Mouse (Mus musculus): Measurements from ENCODE around the gene Sephs1. TPM values are rescaled to one million over a fixed set of nuclear protein-coding genes. Genes with fewer than 3 reads are reported as not detected.

Sephs1 gene
- total RNA-seq (2021), result 10 to 100 TPM; 39.7 to 46.5 TPM

DNA sequence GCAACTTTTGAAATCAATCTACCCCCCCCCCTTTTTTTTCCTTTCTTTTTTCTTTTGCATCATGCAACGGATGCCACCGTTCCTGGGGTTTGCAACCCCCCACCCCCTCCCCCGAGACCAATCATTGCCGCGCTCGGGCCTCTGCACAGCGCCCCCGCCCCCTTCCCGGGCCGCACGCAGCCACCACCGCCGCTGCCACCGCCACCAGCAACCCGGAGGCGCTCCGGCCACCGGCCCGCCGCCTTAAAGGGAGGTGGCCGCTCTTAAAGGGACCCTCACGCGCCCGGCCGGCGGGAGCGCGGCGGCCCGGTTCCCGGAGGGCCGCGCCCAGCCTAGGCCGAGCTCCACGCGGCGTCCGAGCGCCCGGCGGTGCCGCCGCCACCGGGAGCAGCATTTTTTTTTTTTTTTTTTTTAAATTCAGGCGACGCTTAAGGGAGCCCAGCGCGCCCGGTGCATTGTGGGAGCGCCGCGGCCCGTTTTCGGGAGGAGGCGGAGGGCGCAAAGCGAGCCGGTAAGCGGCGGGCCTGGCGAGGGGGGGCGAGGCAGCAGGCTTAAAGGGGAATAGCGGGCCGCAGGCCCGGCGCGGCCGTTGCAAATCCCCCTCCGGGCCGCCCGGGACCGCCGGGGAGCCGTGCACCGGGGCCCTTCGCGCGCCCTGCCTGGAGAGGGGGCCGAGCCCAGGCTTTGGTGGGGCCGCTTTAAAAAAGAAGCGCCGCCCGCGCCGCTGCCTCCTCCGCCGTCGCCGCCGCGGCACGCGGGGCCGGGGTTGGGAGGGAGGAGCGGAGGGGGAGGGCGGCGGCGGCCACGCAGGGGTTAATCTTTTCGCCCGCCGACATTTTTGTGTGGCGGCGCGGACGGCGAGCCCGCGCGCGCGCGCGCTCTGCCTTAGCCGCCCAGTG is at the start of gene Sephs1:
TSS of gene Sephs1 (plus strand) at position 215 of the 899 bp plus-strand sequence.
- intact Hi-C loops (cut with DNase I), result no loop called here
- peak; percentile 67 to 92 for DNase-seq (ENCODE audit: extremely low spot score in 1 of 2, low spot score in 2 of 2)

DNA sequence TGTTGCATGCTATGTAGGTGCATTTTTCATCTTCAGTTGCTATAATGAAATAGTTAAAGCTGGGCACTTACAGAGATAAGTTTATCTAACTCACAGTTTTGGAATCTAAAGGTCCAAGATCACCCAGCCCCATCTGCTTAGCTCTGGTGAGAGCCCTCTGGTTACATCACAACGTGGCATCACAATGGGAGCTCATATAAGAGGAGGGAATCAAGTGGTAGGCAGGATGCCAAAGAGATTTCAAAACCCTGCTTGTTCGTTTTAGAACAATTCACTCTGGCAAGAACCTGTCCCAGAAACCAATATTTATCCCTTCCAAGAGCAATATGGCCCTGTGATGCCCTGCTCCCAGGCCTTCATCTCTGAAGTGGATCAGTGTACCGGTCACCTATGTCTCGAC is 49.2 kb upstream of the Sephs1 start:
- intact Hi-C loops (cut with DNase I), result no loop called here
- no peak for DNase-seq (ENCODE audit: extremely low spot score in 1 of 2, low spot score in 2 of 2)

DNA sequence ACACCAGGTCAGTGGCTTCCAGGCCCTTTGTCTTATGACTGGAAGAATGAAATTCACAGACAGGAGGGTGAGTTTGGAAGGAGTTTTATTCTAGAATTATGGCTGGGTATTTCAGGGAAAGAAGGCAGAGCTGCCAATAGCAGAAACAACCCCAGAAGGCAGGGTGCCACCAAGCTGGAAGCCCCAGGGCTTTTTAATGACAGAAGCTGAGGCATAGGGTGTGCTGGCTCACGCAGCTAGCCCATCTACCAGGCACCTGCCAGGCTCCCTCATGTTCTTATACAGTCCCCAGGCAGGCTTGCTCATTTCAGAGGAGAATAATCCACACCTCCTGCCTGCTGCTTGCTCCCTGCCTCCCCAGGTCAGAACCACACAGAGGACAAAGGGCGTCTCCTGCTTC is 31.9 kb upstream of the Sephs1 start:
- DNase-seq (ENCODE audit: extremely low spot score in 1 of 2, low spot score in 2 of 2), result no peak
- intact Hi-C loops (cut with DNase I), result no loop called here

DNA sequence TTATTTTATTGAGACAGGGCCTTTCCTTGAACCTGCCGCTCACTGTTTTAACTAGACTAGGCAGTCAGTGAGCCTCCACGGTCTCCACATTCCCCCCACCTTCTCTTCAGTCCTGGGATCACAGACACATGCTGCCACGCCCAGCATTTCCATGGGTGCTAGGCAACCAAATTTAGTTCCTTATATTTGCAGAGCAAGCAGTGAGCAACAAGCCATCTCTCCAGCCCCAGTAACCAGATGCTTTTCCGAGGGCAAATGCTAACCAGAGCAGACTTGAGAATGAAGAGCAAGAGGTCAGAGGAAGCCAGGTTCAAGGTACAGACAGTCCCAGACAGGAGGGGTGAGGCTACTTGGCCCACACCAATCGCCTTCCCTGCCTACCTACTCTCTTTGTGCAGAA is 24.2 kb upstream of the Sephs1 start:
- intact Hi-C loops (cut with DNase I), result no loop called here
- no peak for DNase-seq (ENCODE audit: extremely low spot score in 1 of 2, low spot score in 2 of 2)

DNA sequence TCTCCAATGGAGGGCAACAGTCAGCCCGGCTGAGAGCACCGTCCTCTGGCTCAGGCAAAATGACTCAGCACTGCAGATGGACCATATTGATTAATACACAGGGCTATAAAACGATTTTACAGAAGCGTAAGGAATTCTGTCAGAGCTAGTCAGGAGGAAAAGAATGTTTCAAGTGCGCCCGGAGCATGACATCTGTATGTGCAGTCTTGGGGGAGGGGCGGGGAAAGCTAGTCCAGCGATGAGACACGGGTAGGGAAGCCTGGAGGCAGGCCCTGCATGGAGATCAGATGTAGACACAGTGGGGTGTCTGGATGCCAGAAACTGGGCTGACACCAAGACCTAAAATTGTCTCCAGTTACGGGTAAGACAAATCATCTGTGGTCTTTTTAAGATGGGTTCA is 23.2 kb upstream of the Sephs1 start:
- intact Hi-C loops (cut with DNase I), result no loop called here
- DNase-seq (ENCODE audit: extremely low spot score in 1 of 2, low spot score in 2 of 2), result no peak

DNA sequence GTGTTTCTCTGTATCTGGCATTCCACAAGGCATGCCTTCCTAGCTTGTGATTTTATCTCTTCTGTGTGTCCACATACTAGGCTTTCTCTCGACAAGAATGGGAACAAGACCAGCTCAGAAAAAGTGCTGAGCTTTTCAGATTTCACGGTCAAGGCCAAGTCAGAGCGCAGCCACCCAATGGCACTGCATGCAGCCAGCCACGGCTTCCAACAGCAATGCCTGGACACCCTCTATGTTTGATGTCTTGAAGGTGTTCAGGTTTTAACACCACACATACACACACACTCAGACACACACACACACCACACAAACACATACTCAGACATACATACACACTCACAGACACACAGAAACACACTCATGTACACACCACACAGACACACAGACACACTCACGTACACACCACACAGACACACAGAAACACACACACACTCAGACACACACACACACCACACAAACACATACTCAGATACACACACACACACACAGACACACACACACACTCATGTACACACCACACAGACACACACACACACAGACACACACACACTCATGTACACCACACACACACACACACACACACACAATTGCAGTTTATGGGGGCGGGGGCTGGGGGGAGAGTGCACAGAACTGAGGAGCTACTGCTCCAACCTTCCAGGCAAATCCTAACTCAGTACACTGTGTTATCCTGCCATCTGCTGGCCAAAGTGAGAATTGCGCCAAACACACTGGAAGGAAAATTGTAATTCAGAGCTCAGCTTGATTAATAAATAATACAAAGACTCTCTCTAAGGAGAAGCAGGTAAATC is 17.2 kb upstream of the Sephs1 start:
- intact Hi-C loops (cut with DNase I), result loop anchor here (2.0 to 5.0 kb wide), 2 partner anchors 212 to 365 kb away; partner anchors contain the start of gene Prpf18
- peak; percentile 68 to 71 for DNase-seq (ENCODE audit: extremely low spot score in 1 of 2, low spot score in 2 of 2)

DNA sequence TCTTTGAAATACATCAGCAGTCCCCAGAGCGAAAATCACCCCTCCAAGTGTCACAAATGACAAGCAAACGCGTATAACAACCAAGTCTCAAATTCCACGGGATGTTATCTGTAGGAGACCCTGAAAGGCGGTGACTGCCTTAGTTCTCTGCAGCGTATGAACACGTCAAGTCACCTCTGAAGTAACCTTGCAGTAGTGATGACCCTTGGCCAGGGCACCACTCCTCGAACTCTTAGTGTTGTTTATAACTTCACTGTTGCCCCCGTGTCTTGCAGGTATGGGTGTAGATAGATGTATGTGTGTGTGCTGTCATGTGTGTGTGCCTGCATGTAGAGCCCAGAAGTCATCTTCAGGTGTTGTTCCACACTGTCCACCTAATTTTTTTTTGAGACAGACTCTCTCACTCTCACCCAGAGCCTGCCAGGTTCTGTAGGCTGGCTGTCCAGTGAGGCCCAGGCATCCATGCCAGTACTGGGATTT is 16.5 kb upstream of the Sephs1 start:
- no peak for DNase-seq (ENCODE audit: extremely low spot score in 1 of 2, low spot score in 2 of 2)
- intact Hi-C loops (cut with DNase I), result loop anchor here (2.0 to 5.0 kb wide), 2 partner anchors 213 to 366 kb away; partner anchors contain the start of gene Prpf18

DNA sequence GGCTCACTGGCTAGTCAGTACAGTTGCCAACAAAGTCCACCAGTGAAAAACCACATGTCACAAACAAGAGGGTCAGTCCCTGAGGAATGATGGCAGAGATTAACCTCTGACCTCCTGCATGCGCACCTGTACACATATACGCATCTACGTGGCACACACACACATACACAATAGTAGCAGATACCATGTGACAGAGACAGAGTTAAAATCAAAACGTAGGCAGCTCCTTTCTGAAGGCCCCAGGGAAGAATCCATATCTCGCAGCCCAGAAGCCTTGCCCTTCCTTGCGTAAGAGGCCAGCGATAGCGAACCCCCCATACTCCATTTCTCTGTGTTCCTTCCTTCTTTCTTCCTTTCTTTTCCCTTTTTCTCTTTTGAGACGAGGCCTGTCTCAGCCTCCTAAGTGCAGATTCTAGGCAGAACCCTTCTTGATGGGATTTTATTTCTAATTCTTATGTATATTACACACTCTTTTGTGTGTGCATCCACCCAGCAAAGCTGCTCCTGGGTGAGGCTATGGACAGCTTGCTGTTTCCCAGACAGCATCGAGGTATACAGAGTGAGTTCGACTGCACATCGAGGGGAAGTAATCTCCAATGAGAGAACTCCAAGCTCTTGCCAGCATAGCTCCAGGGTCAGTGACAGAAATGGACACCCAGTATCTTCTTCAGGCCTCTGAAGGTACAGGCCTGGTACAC is 13.2 kb upstream of the Sephs1 start:
- DNase-seq (ENCODE audit: extremely low spot score in 1 of 2, low spot score in 2 of 2), result no peak
- intact Hi-C loops (cut with DNase I), result no loop called here

DNA sequence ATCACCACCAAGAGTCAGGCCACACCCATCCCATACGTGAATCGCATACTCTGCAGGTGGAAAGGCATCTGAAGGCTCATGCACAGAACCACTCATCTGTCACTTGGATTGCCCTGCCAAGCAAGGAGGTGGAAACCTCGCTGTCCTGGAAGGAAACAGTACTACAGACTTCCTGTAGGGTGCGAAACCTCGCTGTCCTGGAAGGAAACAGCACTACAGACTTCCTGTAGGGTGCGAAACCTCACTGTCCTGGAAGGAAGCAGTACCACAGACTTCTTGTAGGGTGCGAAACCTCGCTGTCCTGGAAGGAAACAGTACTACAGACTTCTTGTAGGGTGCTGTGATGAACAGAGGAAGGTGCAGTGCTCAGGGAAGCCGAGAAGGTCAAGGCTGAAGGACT is 8.6 kb upstream of the Sephs1 start:
- intact Hi-C loops (cut with DNase I), result no loop called here
- no peak for DNase-seq (ENCODE audit: extremely low spot score in 1 of 2, low spot score in 2 of 2)

DNA sequence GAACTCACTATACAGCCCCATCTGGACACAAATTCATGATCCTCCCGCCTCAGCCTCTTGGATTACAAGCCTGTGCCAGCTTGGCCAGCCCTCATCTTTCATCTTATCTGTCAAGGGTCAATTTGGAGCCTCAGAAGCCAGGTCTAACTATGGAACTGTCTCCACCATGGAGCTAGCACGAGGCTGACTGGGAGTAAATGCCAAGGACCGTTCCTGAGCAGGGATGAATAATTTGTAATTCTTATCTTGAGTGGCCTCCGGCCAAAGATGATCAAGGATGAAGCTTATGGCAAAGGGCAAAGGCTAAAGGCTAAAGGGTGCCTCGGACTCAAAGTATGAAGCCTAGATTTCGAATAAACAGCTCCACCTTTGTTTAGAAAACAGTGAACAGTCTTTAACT is 8.0 kb upstream of the Sephs1 start:
- intact Hi-C loops (cut with DNase I), result no loop called here
- DNase-seq (ENCODE audit: extremely low spot score in 1 of 2, low spot score in 2 of 2), result no peak

DNA sequence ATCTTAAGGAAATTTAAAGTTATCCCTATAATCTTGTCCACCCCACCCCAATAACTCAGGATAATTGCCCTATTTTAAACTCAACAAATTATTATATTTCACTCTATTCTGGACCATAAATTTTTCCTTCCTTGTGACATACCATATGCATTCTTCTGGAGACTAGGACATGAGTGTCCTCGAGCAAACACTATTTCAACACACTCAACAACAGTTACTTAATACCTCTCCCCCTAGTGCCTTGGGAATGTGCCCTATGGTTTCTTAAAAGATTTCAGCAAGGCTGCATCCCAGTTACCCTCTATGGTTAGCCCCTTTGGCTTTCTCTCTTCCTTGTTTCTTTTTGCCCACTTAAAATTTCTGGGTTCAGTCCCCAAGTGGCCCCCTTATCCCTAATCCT is 6.3 kb upstream of the Sephs1 start:
- intact Hi-C loops (cut with DNase I), result no loop called here
- DNase-seq (ENCODE audit: extremely low spot score in 1 of 2, low spot score in 2 of 2), result no peak

DNA sequence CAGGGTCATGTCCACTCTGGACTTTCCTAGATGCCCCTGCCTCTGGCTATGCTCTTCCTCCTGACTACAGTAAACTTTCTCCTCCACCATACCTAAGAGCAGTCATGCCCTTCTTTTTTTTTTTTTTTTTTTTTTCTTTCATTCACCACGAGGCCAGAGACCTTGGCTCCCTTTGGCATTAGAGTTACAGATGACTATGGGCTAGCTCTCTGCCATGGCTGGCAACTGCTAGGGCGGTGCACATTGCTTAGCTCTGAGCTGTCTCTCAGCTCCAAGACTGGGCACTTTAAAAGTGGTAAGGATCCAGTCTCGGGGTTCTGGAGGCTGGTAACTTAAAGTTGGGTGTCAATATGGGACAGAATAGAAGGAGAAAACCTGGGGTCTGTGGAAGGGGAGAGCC is 5.2 kb upstream of the Sephs1 start:
- no peak for DNase-seq (ENCODE audit: extremely low spot score in 1 of 2, low spot score in 2 of 2)
- intact Hi-C loops (cut with DNase I), result no loop called here

DNA sequence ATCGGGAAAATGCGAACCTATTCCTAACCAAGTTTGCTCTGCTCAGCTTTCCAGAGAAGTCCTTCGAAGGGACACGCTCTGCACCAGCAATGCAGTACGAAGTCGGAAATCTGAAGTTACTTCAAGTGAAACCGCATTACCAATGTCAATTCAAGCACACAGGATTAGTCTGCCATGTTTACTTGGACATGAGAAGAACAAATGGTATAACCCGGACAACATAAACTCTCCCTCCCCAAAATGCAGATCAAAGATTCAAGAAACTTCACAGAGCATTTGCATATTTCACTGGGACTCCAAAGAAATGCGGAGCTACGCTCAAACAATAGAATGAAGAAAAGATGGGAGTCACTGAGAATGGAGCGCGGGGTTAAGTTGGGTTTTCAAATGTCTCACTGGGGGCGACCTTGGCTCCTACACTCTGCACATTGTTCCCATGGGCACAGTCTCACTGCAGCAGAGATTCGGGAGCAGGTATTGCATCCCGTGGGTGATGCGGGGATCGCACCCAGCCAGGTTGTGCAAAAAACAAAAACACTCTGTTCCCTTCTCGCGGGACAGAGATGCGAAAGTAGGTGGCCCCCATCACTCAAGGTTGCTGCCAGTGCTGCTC is 521 bp upstream of the Sephs1 start:
- DNase-seq (ENCODE audit: extremely low spot score in 1 of 2, low spot score in 2 of 2), result peak; percentile 13 to 37
- intact Hi-C loops (cut with DNase I), result no loop called here

DNA sequence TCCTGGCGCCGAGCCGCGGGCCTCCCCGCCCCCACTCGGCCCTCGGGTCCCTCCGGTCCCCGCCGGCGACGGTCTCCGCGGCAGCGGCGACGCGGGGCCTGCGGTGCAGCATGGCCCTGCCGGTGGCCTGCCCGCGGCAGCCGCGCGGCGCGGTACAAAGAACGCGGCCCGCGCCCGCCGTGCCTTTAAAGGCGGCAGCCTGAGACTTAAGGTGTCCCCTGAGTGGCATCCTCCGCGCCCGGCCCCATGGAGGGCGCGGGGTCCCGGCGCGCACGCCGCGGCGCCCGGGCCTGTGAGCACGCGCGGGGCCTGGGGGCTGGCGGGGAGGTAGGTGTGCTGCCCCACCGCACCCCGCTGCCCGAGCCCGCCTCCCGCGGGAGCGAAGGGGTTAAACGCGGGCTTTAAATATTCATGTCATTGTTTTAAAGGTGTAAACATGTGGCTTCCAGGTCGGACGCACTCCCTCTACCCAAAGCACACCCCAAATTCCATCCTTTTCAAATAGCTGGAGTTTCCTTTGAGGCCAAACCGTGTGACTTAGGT is 956 bp downstream of the Sephs1 start:
- intact Hi-C loops (cut with DNase I), result no loop called here
- peak; percentile 20 to 80 for DNase-seq (ENCODE audit: extremely low spot score in 1 of 2, low spot score in 2 of 2)

DNA sequence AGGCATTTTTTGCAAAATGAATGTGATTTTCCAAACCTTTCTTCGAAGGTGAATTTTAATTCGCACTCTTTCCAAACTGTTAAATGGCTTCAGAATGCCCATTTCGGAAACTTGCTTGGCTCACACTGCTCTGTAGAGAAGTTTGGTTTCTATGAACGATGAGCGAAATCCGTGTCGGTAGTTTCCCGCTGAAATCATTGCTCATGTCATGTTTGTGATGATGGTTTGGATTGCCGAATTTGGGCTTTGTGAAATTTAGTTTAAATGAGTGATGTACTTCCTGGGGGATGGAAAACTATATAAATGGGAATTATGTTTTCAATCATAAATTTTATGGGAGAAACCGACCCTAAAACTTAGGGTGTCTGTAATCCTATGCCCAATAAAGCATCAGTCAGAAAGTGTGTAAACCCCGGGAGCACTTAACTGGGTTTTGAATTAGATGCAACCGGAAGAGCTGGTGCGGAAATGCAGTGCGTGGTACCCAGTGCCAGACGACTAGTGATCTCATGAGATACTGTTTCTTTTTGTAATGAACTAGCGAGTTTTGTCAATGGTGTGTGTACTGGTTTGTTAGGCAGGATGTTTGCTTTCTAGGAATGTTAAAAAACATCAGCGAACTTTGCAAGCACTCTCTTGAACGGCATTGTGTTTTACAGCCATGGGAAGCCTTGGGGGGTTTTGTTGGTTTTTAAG is 1.8 kb downstream of the Sephs1 start:
- DNase-seq (ENCODE audit: extremely low spot score in 1 of 2, low spot score in 2 of 2), result no peak
- intact Hi-C loops (cut with DNase I), result no loop called here

DNA sequence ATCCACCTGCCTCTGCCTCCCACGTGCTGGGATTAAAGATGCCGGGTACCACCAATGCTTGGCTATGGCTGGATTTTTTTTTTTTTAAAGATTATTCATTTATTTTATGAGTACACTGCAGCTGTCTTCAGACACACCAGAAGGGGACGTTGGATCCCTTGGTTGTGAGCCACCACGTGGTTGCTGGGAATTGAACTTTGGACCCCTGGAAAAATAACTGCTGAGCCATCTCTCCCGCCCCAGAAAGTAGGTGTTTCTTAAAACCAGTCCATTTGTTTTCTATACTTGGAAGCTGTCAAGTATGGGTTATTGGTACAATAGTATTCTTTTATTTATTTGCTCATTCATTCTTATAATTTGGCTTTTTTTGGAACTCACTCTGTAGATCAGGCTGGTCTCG is 5.5 kb downstream of the Sephs1 start:
- DNase-seq (ENCODE audit: extremely low spot score in 1 of 2, low spot score in 2 of 2), result no peak
- intact Hi-C loops (cut with DNase I), result no loop called here

DNA sequence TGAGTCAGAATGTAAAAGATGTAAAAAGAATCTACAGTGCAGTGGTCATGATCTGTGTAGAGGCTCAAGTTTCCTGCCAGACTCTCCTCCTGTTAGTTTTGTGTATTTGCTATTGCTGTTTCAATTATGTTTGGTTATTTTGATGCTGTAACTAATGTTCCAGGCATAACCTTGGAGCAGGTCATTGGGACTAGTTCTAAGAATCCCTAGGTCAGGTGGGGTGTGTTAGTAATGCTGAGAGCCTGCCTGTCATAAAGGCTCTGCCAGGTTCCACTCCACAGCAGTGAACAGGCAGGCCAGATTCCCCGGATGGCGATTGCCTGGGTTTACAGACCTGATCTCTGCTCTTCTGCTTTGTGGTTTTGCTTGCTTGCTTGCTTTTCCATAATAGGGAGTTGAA is 14.2 kb downstream of the Sephs1 start:
- intact Hi-C loops (cut with DNase I), result no loop called here
- no peak for DNase-seq (ENCODE audit: extremely low spot score in 1 of 2, low spot score in 2 of 2)

DNA sequence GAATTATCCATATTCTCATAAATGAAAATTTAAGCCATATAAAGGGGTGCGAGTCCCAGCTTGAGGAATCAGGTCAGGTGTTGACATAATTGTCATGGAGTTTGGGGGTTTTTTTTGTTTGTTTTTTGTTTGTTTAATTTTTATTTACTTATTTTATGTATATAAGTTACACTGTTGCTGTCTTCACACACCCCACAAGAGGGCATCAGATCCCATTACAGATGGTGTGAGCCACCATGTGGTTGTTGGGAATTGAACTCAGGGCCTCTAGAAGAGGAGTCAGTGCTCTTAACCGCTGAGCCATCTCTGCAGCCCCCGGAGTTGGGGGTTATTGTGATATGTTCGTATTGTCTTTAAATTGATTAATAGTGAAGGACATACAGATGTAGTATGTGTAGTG is 15.6 kb downstream of the Sephs1 start:
- no peak for DNase-seq (ENCODE audit: extremely low spot score in 1 of 2, low spot score in 2 of 2)
- intact Hi-C loops (cut with DNase I), result no loop called here

Data from left cerebral cortex, postnatal 10 days (tissue).